Mouse (Mus musculus) liver, embryonic 14.5 days (tissue): ENCODE data around the gene Pard6a.

ENCODE experiments used
- CTCF ChIP-seq: IDR thresholded peaks from 2 replicates; pipeline ENCODE4 v1.5.1; 2016; ENCODE audit warnings: antibody characterized with exemption, low read depth, control low read depth
- EP300 ChIP-seq: IDR thresholded peaks from 2 replicates; pipeline ENCODE4 v1.6.1; 2016; ENCODE audit warnings: antibody characterized with exemption, low read depth

- no peak for TF ChIP-seq CTCF
- no peak for TF ChIP-seq EP300
These were observed 11.3 kb downstream of the Pard6a start for GRCm38 (mm10) chr8:105712286-105712685.
